Mouse (Mus musculus) gastrocnemius, postnatal 4 days (tissue): ENCODE data around the gene Cenpj. TPM values are rescaled to one million over a fixed set of nuclear protein-coding genes. Genes with fewer than 3 reads are reported as not detected.
A peak's percentile ranks its signal among the peaks of the same experiment; 100 is the strongest.

Experiments
- DNase-seq, 2 experiments: peaks; one replicate each; pipeline ENCODE4 v3.0.0; 2021 to 2022; ENCODE audit warnings: low spot score in 2 of 2, mixed read lengths in 2 of 2
- long read RNA-seq, 2 experiments: library from polyadenylated mRNA; stranded (forward); transcript quantifications; one replicate each; pipeline ENCODE4 v2.0.0; 2021
- total RNA-seq, 2 experiments: library from RNA; stranded (reverse); gene quantifications; 2 replicates each; pipeline ENCODE4 v1.2.3; 2021

Gene Cenpj
- total RNA-seq = 1 to 10 TPM; 8.3 to 8.9 TPM
- long read RNA-seq, experiment 1, partial matches to known transcripts = 1 of 8 reads
- long read RNA-seq, experiment 1, other reads (novel, unspliced or antisense) = 6 of 8 reads
- long read RNA-seq, experiment 2, partial matches to known transcripts = 0 of 4 reads
- long read RNA-seq, experiment 2, other reads (novel, unspliced or antisense) = 4 of 4 reads

GRCm38 (mm10) chr14:56575416-56575815 is at the start of gene Cenpj, which contains the start of gene Parp4:
Gene Cenpj (minus strand): TSS chr14:56575425.
Gene Parp4 (plus strand): TSS chr14:56575619.
- DNase-seq = peak; percentile 71 to 86

GRCm38 (mm10) chr14:56620425-56620824 is 45.2 kb upstream of the Cenpj start:
- DNase-seq = no peak

GRCm38 (mm10) chr14:56617470-56617869 is 42.2 kb upstream of the Cenpj start:
- DNase-seq = no peak

GRCm38 (mm10) chr14:56613212-56613611 is 38.0 kb upstream of the Cenpj start:
- DNase-seq = no peak

- no peak for DNase-seq
Measured at GRCm38 (mm10) chr14:56605136-56605535, 29.9 kb upstream of the Cenpj start.

- no peak for DNase-seq
Measured at GRCm38 (mm10) chr14:56604438-56604837, 29.2 kb upstream of the Cenpj start.

- no peak for DNase-seq
Measured at GRCm38 (mm10) chr14:56602069-56602468, 26.8 kb upstream of the Cenpj start.

- peak in 1 of 2 experiments; percentile 61 for DNase-seq
Measured at GRCm38 (mm10) chr14:56598759-56599158, 23.5 kb upstream of the Cenpj start.

- DNase-seq = no peak
Measured at GRCm38 (mm10) chr14:56594811-56595210, 19.6 kb upstream of the Cenpj start.

- DNase-seq = no peak
Measured at GRCm38 (mm10) chr14:56592191-56592590, 17.0 kb upstream of the Cenpj start.

GRCm38 (mm10) chr14:56582294-56582693 is 7.1 kb upstream of the Cenpj start:
- DNase-seq = no peak

GRCm38 (mm10) chr14:56581117-56581516 is 5.9 kb upstream of the Cenpj start:
- DNase-seq = no peak

- DNase-seq = no peak
Measured at GRCm38 (mm10) chr14:56579011-56579410, 3.8 kb upstream of the Cenpj start.

GRCm38 (mm10) chr14:56575969-56576901 is 1.0 kb upstream of the Cenpj start:
- no peak for DNase-seq

GRCm38 (mm10) chr14:56572546-56572945 is 2.7 kb downstream of the Cenpj start:
- DNase-seq = no peak

GRCm38 (mm10) chr14:56571310-56572093 is 3.7 kb downstream of the Cenpj start:
- peak; percentile 89 to 94 for DNase-seq

- DNase-seq = no peak
Measured at GRCm38 (mm10) chr14:56569041-56569440, 6.2 kb downstream of the Cenpj start.

GRCm38 (mm10) chr14:56567476-56567875 is 7.7 kb downstream of the Cenpj start:
- no peak for DNase-seq

- DNase-seq = no peak
Measured at GRCm38 (mm10) chr14:56559134-56559533, 16.1 kb downstream of the Cenpj start.

- no peak for DNase-seq
Measured at GRCm38 (mm10) chr14:56554716-56555115, 20.5 kb downstream of the Cenpj start.

- DNase-seq = no peak
Measured at GRCm38 (mm10) chr14:56553331-56553730, 21.9 kb downstream of the Cenpj start.

- no peak for DNase-seq
Measured at GRCm38 (mm10) chr14:56552924-56553323, 22.3 kb downstream of the Cenpj start.
